In the genomic region with DNA sequence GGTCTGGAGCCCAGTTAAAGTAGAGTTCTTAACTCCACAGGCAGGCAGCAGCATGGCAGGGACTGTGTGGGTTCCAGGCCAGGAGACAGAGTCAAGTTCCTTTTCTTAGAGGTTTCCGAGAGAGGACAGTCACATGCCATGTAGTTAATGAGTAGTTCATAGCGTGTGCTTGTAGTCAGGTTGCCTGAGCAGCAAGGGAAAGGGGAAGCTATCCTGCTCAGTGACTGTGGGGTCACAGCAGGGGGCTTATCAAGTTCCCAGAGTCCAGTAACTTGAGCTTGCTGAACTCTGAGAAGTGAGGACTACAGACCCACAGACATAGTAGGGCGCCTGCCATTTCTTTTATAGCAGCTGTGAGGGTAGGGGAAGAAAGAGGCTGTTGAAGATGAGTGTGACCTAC, we compare ENCODE assay signal across 17 mouse cellular contexts. TPM values are rescaled to one million over a fixed set of nuclear protein-coding genes. Genes with fewer than 3 reads are reported as not detected.
DNase-seq lines count a peak whose midpoint lies in the region; ATAC-seq and TF ChIP-seq lines count a peak whose summit lies in the region.
"Had no signal": no experiment of that assay in that cellular context is flagged by ENCODE, and none has a peak within 500 bp of the region (broad histone marks: within the 10 kb centered on the region; RNA-seq: fewer than 3 reads in every experiment).

No protein-coding gene starts in this region.

- WGBS in limb, embryonic 11.5 days = 30% methylated on average over 3 of the region's 3 CpGs
- 71% methylated on average over 3 of the region's 3 CpGs for WGBS in midbrain, embryonic 11.5 days

- TF ChIP-seq POLR2A in MEL (IDR thresholded peaks at IDR 0.05; ENCODE audit: control insufficient read depth in 1 of 2, insufficient read depth in 1 of 2, low read depth in 1 of 2, low read length in 2 of 2, poor library complexity in 1 of 2) = no peak

- no peak for TF ChIP-seq CTCF in MEL (IDR thresholded peaks at IDR 0.05 in 2 of 3, conservative IDR thresholded peaks at IDR 0.05 in 1 of 3; ENCODE audit: control insufficient read depth in 1 of 3, insufficient read depth in 1 of 3, low read depth in 2 of 3, low read length in 3 of 3, poor library complexity in 1 of 3, severe bottlenecking in 1 of 3)

- H3K27ac ChIP-seq in MEL (ENCODE audit: control insufficient read depth, low read depth, low read length) = no peak overlapping the region
- H3K27ac ChIP-seq in limb, embryonic 11.5 days (replicated peaks; ENCODE audit: low read depth, low read length) = no peak overlapping the region; the same call in 1 of the 2 replicates
- no peak overlapping the region for H3K27ac ChIP-seq in midbrain, embryonic 11.5 days (ENCODE audit: low read depth, low read length)
- H3K27ac ChIP-seq: heart, embryonic 15.5 days; hindbrain, embryonic 15.5 days; midbrain, embryonic 15.5 days had no signal

- DNase-seq in MEL (ENCODE audit: low read depth, low spot score) = peak; percentile 62
- DNase-seq in ZHBTc4 (ENCODE audit: low read depth, low spot score) = peak; percentile 45
- DNase-seq in kidney, adult 9 months = peak; percentile 69
- DNase-seq in limb, embryonic 11.5 days (ENCODE audit: low spot score) = peak; percentile 38
- DNase-seq in midbrain, embryonic 11.5 days (ENCODE audit: low spot score, missing footprints) = no peak
- no peak for DNase-seq in ovary, postnatal 10 days (ENCODE audit: low spot score)
- DNase-seq: cerebellum, adult 11-12 months; gastrocnemius, postnatal 36 days; liver had no signal

- H3K4me2 ChIP-seq in limb, embryonic 11.5 days (ENCODE audit: low read depth, severe bottlenecking) = no peak overlapping the region
- no peak overlapping the region for H3K4me2 ChIP-seq in midbrain, embryonic 11.5 days
- H3K4me2 ChIP-seq: heart, embryonic 15.5 days; hindbrain, embryonic 15.5 days; midbrain, embryonic 15.5 days had no signal

- no peak for TF ChIP-seq EP300 in MEL (IDR thresholded peaks at IDR 0.05; ENCODE audit: low read depth in 1 of 2, low read length in 2 of 2)

- no peak for TF ChIP-seq RAD21 in MEL (IDR thresholded peaks at IDR 0.05; ENCODE audit: low read depth, low read length)

- no peaks in the 10 kb centered on the region for H3K79me2 ChIP-seq in MEL (ENCODE audit: control insufficient read depth, insufficient read depth, low read length, poor library complexity)

- no peak overlapping the region for H3K4me3 ChIP-seq in MEL (ENCODE audit: control insufficient read depth in 1 of 2, insufficient read depth in 1 of 2, low read depth in 2 of 2, low read length in 2 of 2)
- no peak overlapping the region for H3K4me3 ChIP-seq in limb, embryonic 11.5 days (ENCODE audit: low read depth, low read length)
- H3K4me3 ChIP-seq in midbrain, embryonic 11.5 days (ENCODE audit: low read depth, low read length) = no peak overlapping the region
- H3K4me3 ChIP-seq: heart, embryonic 15.5 days; hindbrain, embryonic 15.5 days; midbrain, embryonic 15.5 days had no signal

- ATAC-seq in limb, embryonic 11.5 days (ENCODE audit: insufficient number of reproducible peaks, low FRiP score, low TSS enrichment, low read depth) = no peak
- no peak for ATAC-seq in inflammation-experienced regulatory T-cells, adult 6 months
- no peak for ATAC-seq in midbrain, embryonic 11.5 days (ENCODE audit: low FRiP score)
- ATAC-seq: forebrain, embryonic 14.5 days; midbrain, embryonic 15.5 days had no signal

- H3K36me3 ChIP-seq in MEL (ENCODE audit: control insufficient read depth in 1 of 2, insufficient read depth in 2 of 2, low read length in 2 of 2) = no peaks in the 10 kb centered on the region; a peak in 1 of 4 replicates
- H3K36me3 ChIP-seq in limb, embryonic 11.5 days (ENCODE audit: control insufficient read depth, insufficient read depth, low read length) = no peaks in the 10 kb centered on the region
- H3K36me3 ChIP-seq in midbrain, embryonic 11.5 days (ENCODE audit: control insufficient read depth, insufficient read depth, low read length) = no peaks in the 10 kb centered on the region
- H3K36me3 ChIP-seq: heart, embryonic 15.5 days; hindbrain, embryonic 15.5 days; midbrain, embryonic 15.5 days had no signal

- H3K9ac ChIP-seq in MEL (ENCODE audit: control insufficient read depth, low read depth, low read length, poor library complexity, severe bottlenecking) = no peak overlapping the region
- no peak overlapping the region for H3K9ac ChIP-seq in limb, embryonic 11.5 days (ENCODE audit: low read length)
- H3K9ac ChIP-seq in midbrain, embryonic 11.5 days (ENCODE audit: low read length) = no peak overlapping the region
- H3K9ac ChIP-seq: heart, embryonic 15.5 days; hindbrain, embryonic 15.5 days; midbrain, embryonic 15.5 days had no signal

- H3K9me3 ChIP-seq in MEL (replicated peaks; ENCODE audit: insufficient read depth, low read length) = no peaks in the 10 kb centered on the region
- H3K9me3 ChIP-seq in limb, embryonic 11.5 days (ENCODE audit: control insufficient read depth, low read length) = no peaks in the 10 kb centered on the region
- no peaks in the 10 kb centered on the region for H3K9me3 ChIP-seq in midbrain, embryonic 11.5 days (ENCODE audit: control insufficient read depth, low read length)
- H3K9me3 ChIP-seq: heart, embryonic 15.5 days; hindbrain, embryonic 15.5 days; midbrain, embryonic 15.5 days had no signal

- peaks cover 0 to 4% of the 10 kb centered on the region in 2 experiments; a peak in 3 of 4 replicates for H3K27me3 ChIP-seq in MEL (ENCODE audit: control insufficient read depth in 1 of 2, insufficient read depth in 2 of 2, low read length in 2 of 2)
- no peaks in the 10 kb centered on the region for H3K27me3 ChIP-seq in limb, embryonic 11.5 days (ENCODE audit: control insufficient read depth, insufficient read depth, low read length)
- no peaks in the 10 kb centered on the region for H3K27me3 ChIP-seq in midbrain, embryonic 11.5 days (ENCODE audit: control insufficient read depth, insufficient read depth, low read length)
- H3K27me3 ChIP-seq: heart, embryonic 15.5 days; hindbrain, embryonic 15.5 days; midbrain, embryonic 15.5 days had no signal

- peaks cover 0 to 11% of the 10 kb centered on the region in 2 experiments; a peak in 1 of 4 replicates for H3K4me1 ChIP-seq in MEL (ENCODE audit: control insufficient read depth in 1 of 2, insufficient read depth in 2 of 2, low read length in 2 of 2)
- H3K4me1 ChIP-seq in limb, embryonic 11.5 days (ENCODE audit: control insufficient read depth, insufficient read depth, low read length) = peaks cover 18% of the 10 kb centered on the region
- H3K4me1 ChIP-seq in midbrain, embryonic 11.5 days (ENCODE audit: control insufficient read depth, insufficient read depth, low read length) = peaks cover 4% of the 10 kb centered on the region; the same call in 1 of the 2 replicates
- H3K4me1 ChIP-seq: heart, embryonic 15.5 days; midbrain, embryonic 15.5 days had no signal

TF ChIP-seq in MEL, 35 proteins besides CTCF, POLR2A, EP300 and RAD21:
- TF ChIP-seq USF1 (IDR thresholded peaks at IDR 0.05; ENCODE audit: low read depth, low read length) (0 out of 2 replicates have a peak, but pooled peaks have one; percentile 12), MXI1 (IDR thresholded peaks at IDR 0.05; ENCODE audit: low read depth, low read length) (no peak), SIN3A (IDR thresholded peaks at IDR 0.05; ENCODE audit: low read length) (no peak), RCOR1 (IDR thresholded peaks at IDR 0.05; ENCODE audit: low read depth, low read length) (no peak), UBTF (IDR thresholded peaks at IDR 0.05; ENCODE audit: borderline replicate concordance, insufficient read depth, low read depth, low read length) (no peak)

RNA-seq across cellular contexts. Expression of gene Slc28a1, which starts 6.5 kb away (rescaled TPM):
- not detected in 2 replicates for total RNA-seq in MEL (2012; rRNA removed)
- not detected for polyA plus RNA-seq in MEL (2012; ENCODE audit: insufficient read depth in 1 of 2, insufficient read length in 2 of 2, low read depth in 1 of 2, low replicate concordance in 2 of 2, missing spikeins in 1 of 2)
- polyA plus RNA-seq in limb, embryonic 11.5 days (2014; fragmentation: Nextera tagmentation; extraction: Ambion mirVana) = 0.07 TPM in 1 of 2 replicates, not detected in the other
- not detected for polyA plus RNA-seq in inflammation-experienced regulatory T-cells, adult 6 months (2017; shearing (Covaris generic))
- polyA plus RNA-seq in midbrain, embryonic 11.5 days (2014; fragmentation: Nextera tagmentation; extraction: Ambion mirVana) = 0.06 and 0.07 TPM in 2 replicates
- total RNA-seq: layer of hippocampus, postnatal 10 days had no signal
- polyA plus RNA-seq: embryonic facial prominence, embryonic 11.5 days; forebrain, embryonic 14.5 days; hindbrain, embryonic 15.5 days; midbrain, embryonic 15.5 days; neural tube, embryonic 11.5 days had no signal

Comparison
In these comparisons a context has a peak if more than half of its experiments do, and no peak if none do; other contexts are left out.
1. DNase-seq: peak in MEL (single experiment), ZHBTc4 (single experiment), kidney, adult 9 months (single experiment) and limb, embryonic 11.5 days (single experiment); none in midbrain, embryonic 11.5 days (single experiment) and ovary, postnatal 10 days (single experiment).